Mouse (Mus musculus): ENCODE data around the gene Cox15. TPM values are rescaled to one million over a fixed set of nuclear protein-coding genes. Genes with fewer than 3 reads are reported as not detected.

The Cox15 gene
- total and polyA plus RNA-seq, 3 experiments, result 30.2 to 59.1 (median 32.4) TPM

DNA sequence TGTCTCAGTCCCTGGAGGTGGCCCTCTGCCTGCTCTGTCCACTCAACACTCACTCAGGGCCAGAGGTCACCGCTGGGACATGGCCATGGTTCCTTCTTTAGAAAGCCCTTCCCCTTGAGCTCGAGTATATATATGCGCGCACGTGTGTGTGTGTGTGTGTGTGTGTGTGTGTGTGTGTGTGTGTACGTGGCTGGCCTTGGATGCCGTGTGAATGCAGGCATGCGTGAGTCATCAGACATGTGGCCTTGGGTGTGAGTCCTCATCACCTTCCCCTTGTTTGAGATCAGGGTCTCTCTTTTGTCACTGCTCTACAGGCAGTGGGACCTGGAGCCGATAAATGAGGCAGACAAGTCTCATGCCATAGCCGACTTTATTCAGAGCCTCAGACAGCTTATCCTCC is 29.3 kb downstream of the Cox15 start:
- H3K36me3 ChIP-seq (ENCODE audit: control insufficient read depth in 1 of 2, insufficient read depth in 2 of 2, low read length in 2 of 2), result peaks cover 0 to 3% of the 10 kb centered on the region in 2 experiments; a peak in 2 of 4 replicates
- TF ChIP-seq USF2 (IDR thresholded peaks at IDR 0.05; ENCODE audit: borderline replicate concordance in 1 of 2, insufficient read depth in 1 of 2, low read depth in 1 of 2, low read length in 2 of 2), result no peak
- TF ChIP-seq TCF12 (IDR thresholded peaks at IDR 0.05; ENCODE audit: low read depth, low read length), result no peak
- no peak for TF ChIP-seq HCFC1 (IDR thresholded peaks at IDR 0.05; ENCODE audit: low read depth, low read length)
- TF ChIP-seq POLR2AphosphoS2 (IDR thresholded peaks at IDR 0.05; ENCODE audit: low read length), result no peak
- TF ChIP-seq MEF2A (IDR thresholded peaks at IDR 0.05; ENCODE audit: extremely low read depth, insufficient replicate concordance, low read depth, low read length, poor library complexity, severe bottlenecking), result no peak
- TF ChIP-seq MXI1 (IDR thresholded peaks at IDR 0.05; ENCODE audit: low read depth, low read length), result no peak
- TF ChIP-seq MAX (IDR thresholded peaks at IDR 0.05; ENCODE audit: low read length), result no peak
- TF ChIP-seq MYC (IDR thresholded peaks at IDR 0.05; ENCODE audit: low read depth, low read length), result no peak
- no peak for TF ChIP-seq POLR2AphosphoS5 (IDR thresholded peaks at IDR 0.05; ENCODE audit: borderline replicate concordance, low read depth, low read length)
- TF ChIP-seq RAD21 (IDR thresholded peaks at IDR 0.05; ENCODE audit: low read depth, low read length), result no peak
- no peak for TF ChIP-seq USF1 (IDR thresholded peaks at IDR 0.05; ENCODE audit: low read depth, low read length)
- TF ChIP-seq CTCF (IDR thresholded peaks at IDR 0.05 in 2 of 3, conservative IDR thresholded peaks at IDR 0.05 in 1 of 3; ENCODE audit: control insufficient read depth in 1 of 3, insufficient read depth in 1 of 3, low read depth in 2 of 3, low read length in 3 of 3, poor library complexity in 1 of 3, severe bottlenecking in 1 of 3), result no peak
- TF ChIP-seq JUND (IDR thresholded peaks at IDR 0.05; ENCODE audit: low read depth, low read length), result no peak
- TF ChIP-seq GATA1 (IDR thresholded peaks at IDR 0.05; ENCODE audit: low read depth, low read length), result no peak
- no peak for TF ChIP-seq ELF1 (IDR thresholded peaks at IDR 0.05; ENCODE audit: low read depth, low read length)
- no peak for TF ChIP-seq ETS1 (IDR thresholded peaks at IDR 0.05; ENCODE audit: low read depth, low read length)
- no peak for TF ChIP-seq BHLHE40 (IDR thresholded peaks at IDR 0.05; ENCODE audit: borderline replicate concordance, low read depth, low read length)
- H3K4me1 ChIP-seq (ENCODE audit: control insufficient read depth in 1 of 2, insufficient read depth in 2 of 2, low read length in 2 of 2), result peaks cover 0 to 3% of the 10 kb centered on the region in 2 experiments; a peak in 1 of 4 replicates

DNA sequence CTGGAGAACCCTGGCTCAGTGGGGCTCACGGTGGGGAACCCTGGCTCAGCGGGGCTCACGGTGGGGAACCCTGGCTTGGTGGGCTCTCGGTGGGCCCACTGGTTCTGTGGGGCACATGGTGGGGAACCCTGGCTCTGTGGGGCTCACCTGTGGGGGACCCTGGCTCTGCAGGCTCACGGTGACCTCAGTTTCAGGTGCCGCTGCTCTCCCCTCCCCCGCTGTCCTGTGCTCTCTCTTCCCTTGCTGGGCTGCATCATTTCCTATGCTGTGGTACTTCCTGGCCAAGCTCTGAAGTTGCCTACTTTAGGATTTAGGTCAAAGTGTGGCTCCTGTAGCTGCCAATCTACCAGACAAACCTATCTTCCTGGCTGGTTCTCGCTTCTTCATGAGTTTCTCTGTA is 29.9 kb downstream of the Cox15 start:
- Histone ChIP-seq H3K79me2 (ENCODE audit: control insufficient read depth, insufficient read depth, low read length, poor library complexity) (no peaks in the 10 kb centered on the region), H3K36me3 (ENCODE audit: control insufficient read depth in 1 of 2, insufficient read depth in 2 of 2, low read length in 2 of 2) (peaks cover 0 to 3% of the 10 kb centered on the region in 2 experiments; a peak in 2 of 4 replicates), H3K4me1 (ENCODE audit: control insufficient read depth in 1 of 2, insufficient read depth in 2 of 2, low read length in 2 of 2) (peaks cover 0 to 3% of the 10 kb centered on the region in 2 experiments; a peak in 1 of 4 replicates), H3K4me3 (ENCODE audit: control insufficient read depth in 1 of 2, insufficient read depth in 1 of 2, low read depth in 2 of 2, low read length in 2 of 2) (no peak overlapping the region), H3K27ac (ENCODE audit: control insufficient read depth, low read depth, low read length) (no peak overlapping the region), H3K27me3 (ENCODE audit: control insufficient read depth in 1 of 2, insufficient read depth in 2 of 2, low read length in 2 of 2) (no peaks in the 10 kb centered on the region), H3K9ac (ENCODE audit: control insufficient read depth, low read depth, low read length, poor library complexity, severe bottlenecking) (no peak overlapping the region), H3K9me3 (replicated peaks; ENCODE audit: insufficient read depth, low read length) (no peaks in the 10 kb centered on the region)
- TF ChIP-seq SMC3 (IDR thresholded peaks at IDR 0.05; ENCODE audit: low read depth, low read length), result no peak
- no peak for TF ChIP-seq JUND (IDR thresholded peaks at IDR 0.05; ENCODE audit: low read depth, low read length)
- TF ChIP-seq POLR2A (IDR thresholded peaks at IDR 0.05; ENCODE audit: control insufficient read depth in 1 of 2, insufficient read depth in 1 of 2, low read depth in 1 of 2, low read length in 2 of 2, poor library complexity in 1 of 2), result no peak
- no peak for TF ChIP-seq MYB (IDR thresholded peaks at IDR 0.05; ENCODE audit: low read depth, low read length)
- no peak for TF ChIP-seq RCOR1 (IDR thresholded peaks at IDR 0.05; ENCODE audit: low read depth, low read length)
- no peak for TF ChIP-seq CHD2 (IDR thresholded peaks at IDR 0.05; ENCODE audit: low read length)
- no peak for TF ChIP-seq GATA1 (IDR thresholded peaks at IDR 0.05; ENCODE audit: low read depth, low read length)
- TF ChIP-seq MAX (IDR thresholded peaks at IDR 0.05; ENCODE audit: low read length), result no peak
- TF ChIP-seq GABPA (IDR thresholded peaks at IDR 0.05; ENCODE audit: low read depth, low read length), result no peak
- no peak for TF ChIP-seq MXI1 (IDR thresholded peaks at IDR 0.05; ENCODE audit: low read depth, low read length)
- no peak for TF ChIP-seq BHLHE40 (IDR thresholded peaks at IDR 0.05; ENCODE audit: borderline replicate concordance, low read depth, low read length)
- TF ChIP-seq ZNF384 (IDR thresholded peaks at IDR 0.05; ENCODE audit: low read depth, low read length), result no peak
- no peak for TF ChIP-seq TBP (IDR thresholded peaks at IDR 0.05; ENCODE audit: low read depth, low read length)
- TF ChIP-seq POLR2AphosphoS5 (IDR thresholded peaks at IDR 0.05; ENCODE audit: borderline replicate concordance, low read depth, low read length), result no peak
- no peak for DNase-seq (ENCODE audit: low read depth, low spot score)

More for the DNA sequence above, 29.3 kb downstream of the Cox15 start:
- Histone ChIP-seq H3K4me3 (ENCODE audit: control insufficient read depth in 1 of 2, insufficient read depth in 1 of 2, low read depth in 2 of 2, low read length in 2 of 2) (no peak overlapping the region), H3K9ac (ENCODE audit: control insufficient read depth, low read depth, low read length, poor library complexity, severe bottlenecking) (no peak overlapping the region), H3K27ac (ENCODE audit: control insufficient read depth, low read depth, low read length) (no peak overlapping the region), H3K9me3 (replicated peaks; ENCODE audit: insufficient read depth, low read length) (no peaks in the 10 kb centered on the region), H3K79me2 (ENCODE audit: control insufficient read depth, insufficient read depth, low read length, poor library complexity) (no peaks in the 10 kb centered on the region), H3K27me3 (ENCODE audit: control insufficient read depth in 1 of 2, insufficient read depth in 2 of 2, low read length in 2 of 2) (no peaks in the 10 kb centered on the region)
- no peak for DNase-seq (ENCODE audit: low read depth, low spot score)
